Mouse (Mus musculus) forelimb bud, embryonic 11.5 days (tissue): Measurements from ENCODE around the gene Cd53.

Experiments used
- DNase-seq: peaks from one replicate; pipeline ENCODE4 v3.0.0-alpha.2; 2012; ENCODE audit warnings: low read depth, low spot score

Cd53 gene

DNA sequence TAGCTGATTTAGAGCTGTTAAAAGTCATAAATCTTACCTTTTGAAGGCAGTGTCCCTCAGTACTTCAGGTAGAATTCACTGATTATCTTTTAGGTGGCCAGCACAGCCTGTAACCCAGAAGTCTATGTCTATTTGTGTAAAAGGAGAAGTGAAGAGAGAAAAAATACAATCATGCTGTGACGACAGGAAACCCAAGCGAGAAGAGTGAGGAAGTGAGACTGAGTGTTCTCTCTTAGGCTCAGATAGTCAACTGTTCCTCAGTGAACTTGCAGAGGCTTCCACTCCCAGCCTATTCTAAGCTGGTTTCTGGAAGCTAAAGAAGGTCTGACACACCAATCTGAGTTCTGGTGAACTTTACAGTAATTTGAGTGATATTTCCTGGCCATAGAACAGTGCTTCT lies at the start of gene Cd53:
TSS of gene Cd53 (minus strand) at position 220 of the 400 bp plus-strand sequence.
- DNase-seq: no peak

DNA sequence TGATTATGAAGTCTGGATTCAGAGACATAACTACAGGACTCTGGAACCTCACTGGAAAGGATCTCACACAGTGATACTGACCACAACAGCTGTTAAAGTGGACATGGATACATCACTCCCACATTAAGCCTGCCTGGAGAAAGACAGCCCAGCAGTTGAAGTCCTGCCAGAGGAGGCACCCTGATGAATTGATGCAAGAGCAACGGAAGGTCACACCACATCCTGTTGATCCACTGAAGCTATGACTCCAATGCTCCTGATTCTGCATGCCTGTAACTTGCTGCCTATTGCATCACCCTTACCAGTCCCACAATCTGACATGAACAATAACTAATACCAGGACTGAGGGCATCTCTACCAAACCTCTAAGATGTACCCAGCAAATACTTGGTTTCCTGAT lies 42.2 kb upstream of the Cd53 start:
- DNase-seq: no peak

DNA sequence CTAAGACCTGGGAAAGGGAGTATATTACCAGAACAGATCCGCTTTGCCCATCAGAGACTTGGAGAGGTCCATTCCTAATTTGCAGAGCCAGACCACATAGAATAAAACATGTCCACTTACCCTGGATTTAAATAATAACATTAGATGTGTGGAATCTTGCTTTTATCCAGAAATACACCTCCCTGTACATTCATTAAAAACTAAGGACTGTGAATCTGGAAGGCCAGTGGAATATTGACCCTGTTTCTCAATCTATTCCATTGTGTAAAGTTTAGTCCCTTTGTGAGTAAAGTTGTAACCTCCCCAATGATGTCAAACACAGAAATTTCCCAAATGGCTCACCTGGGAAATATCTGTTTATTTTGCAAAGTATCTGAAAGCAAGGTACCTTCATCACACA lies 36.2 kb upstream of the Cd53 start, which contains the start of gene Olfr266:
TSS of gene Olfr266 (minus strand) at position 101 of the 400 bp plus-strand sequence.
- DNase-seq: no peak

DNA sequence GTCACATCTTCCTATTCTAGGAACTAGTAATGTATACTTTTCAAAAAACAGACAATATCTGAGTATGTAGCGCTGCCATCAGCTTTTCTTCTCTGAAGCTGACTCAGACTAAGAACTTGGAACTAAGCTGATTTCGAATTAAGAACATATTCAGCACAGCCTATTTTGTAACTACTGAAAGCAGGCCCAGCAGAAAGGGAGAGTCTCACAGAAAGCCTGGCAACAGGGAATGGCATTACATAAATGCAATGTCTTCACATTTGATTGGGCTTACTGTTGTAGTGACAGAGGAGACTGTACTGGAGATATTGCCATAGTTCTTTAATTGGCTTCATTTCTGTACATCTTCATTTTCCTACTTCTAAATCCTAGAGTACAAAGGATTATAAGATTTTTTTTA lies 27.7 kb upstream of the Cd53 start:
- DNase-seq: no peak

DNA sequence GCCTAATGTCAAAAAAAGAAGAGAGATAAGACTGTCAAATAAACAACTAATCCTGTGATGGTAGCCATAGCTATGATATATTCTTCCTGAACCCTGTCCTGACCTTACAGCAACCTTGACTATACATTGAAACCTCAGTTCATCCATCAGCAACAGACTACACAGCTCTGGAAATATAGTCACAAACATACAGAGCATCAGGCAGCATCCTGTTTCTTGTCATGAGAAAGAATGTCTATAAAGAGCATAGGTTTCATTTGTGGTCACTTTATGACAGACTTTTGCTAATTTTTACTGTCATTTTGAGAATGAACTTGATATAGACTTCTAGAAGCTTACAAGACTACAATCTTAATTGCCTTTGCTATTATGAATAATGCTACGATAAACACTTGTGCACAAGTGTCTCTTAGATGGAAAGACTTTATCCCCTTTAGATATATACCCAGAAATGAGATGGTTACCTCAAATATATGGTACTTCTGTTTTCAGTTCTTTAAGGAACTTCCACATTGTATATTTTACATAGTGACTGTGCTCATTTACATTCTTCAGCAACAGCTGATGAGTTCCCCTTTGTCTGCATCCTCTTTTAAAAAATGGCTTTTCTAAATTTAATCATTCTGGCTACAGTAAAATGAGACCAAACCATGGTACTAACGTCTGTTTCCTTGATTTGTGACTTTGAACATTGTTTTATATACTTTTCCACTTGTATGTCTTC lies 19.2 kb upstream of the Cd53 start:
- DNase-seq: no peak

DNA sequence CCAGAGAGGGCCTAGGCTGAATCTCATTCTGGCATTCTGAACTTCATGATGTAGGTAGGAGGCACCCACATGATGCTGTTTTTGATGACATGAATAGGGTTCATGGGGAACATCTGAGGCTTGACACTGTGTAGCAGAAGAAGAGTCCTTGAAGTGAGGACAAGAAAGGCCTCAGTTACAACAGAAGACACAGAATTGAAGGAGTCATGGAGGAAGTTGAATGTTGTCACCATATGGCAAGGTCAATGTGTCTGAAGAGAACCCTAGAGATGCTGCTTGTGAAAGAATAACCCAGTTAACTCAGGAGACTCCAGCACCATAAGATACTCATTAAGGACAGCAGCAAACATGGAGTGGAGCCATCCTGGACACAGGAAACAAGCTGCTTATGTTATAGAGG lies 8.1 kb upstream of the Cd53 start:
- no peak for DNase-seq

DNA sequence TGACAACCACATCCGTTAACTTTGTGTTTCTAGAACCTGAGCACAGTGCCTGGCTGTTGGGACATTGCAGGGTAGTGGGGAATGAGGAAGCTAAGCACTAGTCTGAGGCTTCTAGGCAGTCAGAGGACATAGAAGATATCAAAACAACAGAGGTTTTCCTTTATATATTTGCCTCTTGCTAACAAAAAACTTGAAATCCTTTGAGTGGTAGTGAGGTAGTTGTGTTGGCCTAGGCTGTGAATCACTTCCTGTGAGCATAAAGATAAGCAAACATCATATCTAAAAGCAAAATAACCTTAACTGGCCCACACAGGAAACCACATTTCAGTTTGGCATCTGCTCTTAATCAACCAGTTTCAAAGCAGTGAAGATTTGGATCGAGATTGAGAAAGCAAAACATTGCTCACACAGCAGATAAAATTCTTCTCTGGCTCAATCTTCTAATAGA lies 1.5 kb downstream of the Cd53 start:
- no peak for DNase-seq

DNA sequence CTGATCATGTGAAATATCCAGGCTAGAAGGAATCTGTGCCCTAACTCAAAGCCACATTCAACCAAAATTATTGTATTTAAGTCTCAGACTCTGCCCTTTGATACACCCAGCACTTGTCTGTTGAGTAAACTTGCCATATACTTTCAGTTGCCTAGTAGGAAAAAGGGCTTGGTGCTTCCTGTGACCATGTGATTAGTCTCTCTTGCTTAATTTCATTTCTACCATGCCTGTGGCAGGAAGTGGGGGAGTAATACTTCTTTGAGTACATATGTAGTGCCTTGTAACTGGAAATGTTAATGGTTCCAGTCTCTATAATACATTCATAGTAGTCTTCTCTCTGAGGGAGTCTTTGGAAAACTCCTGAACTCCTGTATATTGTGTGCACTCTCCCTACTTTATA lies 2.0 kb downstream of the Cd53 start:
- DNase-seq: no peak

DNA sequence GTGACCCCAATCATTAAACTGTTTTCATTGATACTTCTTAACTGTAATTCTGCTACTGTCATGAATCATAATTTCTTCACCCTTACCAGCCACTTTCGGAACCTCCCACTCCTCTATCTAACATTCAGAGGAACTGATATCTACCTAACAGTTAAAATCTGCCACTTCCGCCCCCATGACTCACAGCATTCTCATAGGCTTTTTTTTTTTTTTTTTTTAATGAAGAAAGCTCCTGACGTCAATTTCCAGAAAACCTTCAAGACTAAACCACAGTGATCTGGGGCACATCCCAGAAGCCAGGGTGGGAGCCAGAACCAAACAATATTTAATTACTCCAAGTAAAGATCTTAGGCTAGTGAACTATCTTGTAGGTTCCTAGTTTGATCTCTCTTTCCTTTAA lies 4.8 kb downstream of the Cd53 start:
- DNase-seq: no peak

DNA sequence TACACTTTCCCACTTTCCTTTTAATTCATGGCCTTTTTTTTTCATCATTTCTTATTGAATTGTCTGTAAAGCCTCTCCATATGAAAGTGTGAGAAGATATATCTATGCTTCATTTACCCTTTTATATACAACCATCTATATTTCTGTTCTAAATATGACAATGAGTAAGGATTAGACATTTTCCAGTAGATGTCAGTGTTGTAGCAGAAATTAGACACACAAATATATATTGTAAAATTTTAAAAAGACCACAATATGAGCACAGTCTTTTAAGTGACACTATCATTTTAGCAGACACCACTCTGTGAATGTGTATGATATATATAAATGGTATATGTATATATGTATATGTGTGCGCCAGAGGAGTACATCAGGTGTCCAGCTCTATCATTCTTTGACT lies 18.1 kb downstream of the Cd53 start:
- DNase-seq: no peak

DNA sequence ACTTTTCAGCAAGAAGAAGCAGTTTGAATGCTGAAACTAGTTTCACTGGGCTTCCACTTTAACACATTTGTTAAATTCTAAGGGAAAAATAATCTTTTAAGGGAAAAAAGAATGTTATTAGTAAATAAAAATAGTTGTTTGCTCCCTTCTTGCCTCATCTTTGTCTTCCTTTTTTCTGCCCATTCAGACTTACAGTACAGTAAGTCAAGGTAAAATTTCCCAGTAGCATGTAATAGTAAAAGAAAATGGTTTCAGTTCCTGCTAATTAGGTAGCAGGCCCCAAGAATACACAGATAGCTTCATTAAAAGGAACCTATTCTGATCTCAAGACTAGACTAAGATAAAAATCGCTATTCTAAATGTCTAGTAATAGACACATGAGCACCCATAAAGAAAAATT lies 34.1 kb downstream of the Cd53 start:
- no peak for DNase-seq

DNA sequence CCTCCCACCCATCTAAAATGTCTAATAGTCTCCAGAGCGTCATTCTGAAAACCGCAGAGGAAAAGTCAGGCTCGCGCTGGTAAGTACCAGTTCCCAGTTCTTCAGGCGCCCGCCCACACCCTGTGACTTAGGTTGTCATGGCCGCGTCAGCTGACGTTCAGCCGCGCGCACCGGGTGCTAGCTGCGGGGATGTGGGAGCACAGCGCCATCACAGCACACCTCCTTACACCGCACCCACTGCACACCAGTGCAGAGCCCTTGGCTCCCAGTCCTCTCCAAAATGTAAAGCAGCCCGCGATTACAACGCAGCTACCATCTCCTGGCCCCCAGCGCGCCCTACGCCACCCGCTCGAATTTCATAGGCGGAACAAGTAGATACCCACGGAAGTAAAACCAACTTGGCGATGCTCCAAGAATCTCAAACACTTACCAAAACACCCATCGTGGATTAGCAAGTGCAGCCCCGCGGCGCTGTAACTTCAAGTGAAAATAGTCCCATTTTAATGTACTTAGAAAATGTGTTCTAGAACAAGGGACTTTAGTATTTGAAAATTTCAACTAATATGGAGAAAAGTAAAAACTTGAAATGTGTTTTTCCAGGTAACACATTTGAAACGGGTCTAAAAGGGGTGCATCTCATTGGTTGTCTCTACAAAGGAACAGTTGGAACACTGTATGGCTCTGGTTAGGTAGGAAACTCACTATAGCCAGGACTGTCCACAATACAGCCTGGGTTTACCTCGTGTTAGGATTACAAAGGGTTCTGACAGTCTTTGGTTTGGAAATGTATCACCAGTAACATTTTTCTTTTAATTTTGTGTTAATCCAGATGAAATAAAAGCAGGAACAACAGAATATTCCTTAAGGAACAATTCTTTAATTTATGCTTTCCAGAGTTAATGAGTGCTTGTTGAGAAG lies 67.7 kb downstream of the Cd53 start:
- peak; percentile 72 for DNase-seq

DNA sequence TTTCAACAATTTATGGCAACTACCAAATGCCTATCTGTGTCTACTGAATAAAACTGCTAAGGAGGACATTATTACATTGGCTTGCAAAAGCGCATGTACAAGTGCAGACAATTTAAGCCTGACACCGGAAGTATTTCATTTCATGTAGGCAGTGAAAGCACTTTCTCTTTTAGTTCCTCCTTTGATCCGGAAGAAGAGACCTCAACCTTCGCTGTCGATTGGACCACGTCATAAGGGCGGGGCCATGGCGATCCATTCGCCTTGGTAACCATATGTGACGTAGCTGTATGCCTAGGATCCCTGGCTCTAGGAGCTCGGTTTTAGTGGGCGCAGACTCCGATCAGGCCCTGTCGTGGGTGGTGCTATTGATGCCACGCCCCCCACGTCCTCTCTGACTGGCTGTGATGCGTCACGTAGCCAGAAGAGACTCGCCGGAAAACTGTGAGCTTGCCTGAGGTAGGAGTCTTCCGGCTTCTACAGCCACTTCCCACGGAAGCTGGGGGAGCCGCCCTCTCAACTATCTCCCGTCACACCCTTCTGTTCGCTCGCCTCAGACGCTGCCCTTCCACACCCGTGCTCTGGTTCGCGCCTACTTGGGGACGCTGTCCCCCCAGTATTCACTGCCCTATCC lies 68.4 kb downstream of the Cd53 start:
- DNase-seq: peak; percentile 95
